Mouse (Mus musculus) hindbrain, postnatal 0 days (tissue): ENCODE measurements at regions not wholly inside any gene's neighbourhood (a gene's known extent, or its start where the extent isn't known, plus 50 kb on each side); places are given as distances from the start of the nearest gene placed in this dataset.

Experiments used
- ATAC-seq: fragments of 200-750 bp; cut with Nextera tagmentation; 2 replicates; pipeline ENCODE4 v1.8.0; 2017; ENCODE audit warnings: mild to moderate bottlenecking, moderate TSS enrichment, moderate library complexity
- DNase-seq: peaks from one replicate; pipeline ENCODE4 v3.0.0-alpha.2; 2015; ENCODE audit warnings: low spot score
- H3K27ac ChIP-seq: fragments of 300-500 bp; sonication (generic); 2 replicates; pipeline ENCODE4 v1.5.1; 2014; ENCODE audit warnings: mild to moderate bottlenecking
- H3K27me3 ChIP-seq: fragments of 300-500 bp; sonication (generic); 2 replicates; pipeline ENCODE4 v1.6.1; 2014; ENCODE audit warnings: low read length, mixed read lengths; ENCODE audit not compliant: insufficient read depth
- H3K36me3 ChIP-seq: fragments of 300-500 bp; sonication (generic); 2 replicates; pipeline ENCODE4 v1.6.1; 2014; ENCODE audit warnings: low read length, mixed read lengths; ENCODE audit not compliant: insufficient read depth
- H3K4me1 ChIP-seq: fragments of 300-500 bp; sonication (generic); 2 replicates; pipeline ENCODE4 v1.6.1; 2014; ENCODE audit warnings: antibody characterized with exemption, low read length, mixed read lengths; ENCODE audit not compliant: insufficient read depth
- H3K4me2 ChIP-seq: fragments of 300-500 bp; sonication (generic); 2 replicates; pipeline ENCODE4 v1.6.1; 2014; ENCODE audit warnings: low read depth, mild to moderate bottlenecking, low read length, moderate library complexity, mixed read lengths
- H3K4me3 ChIP-seq: fragments of 300-500 bp; sonication (generic); 2 replicates; pipeline ENCODE4 v1.5.1; 2014; ENCODE audit warnings: low read length
- H3K9ac ChIP-seq: fragments of 300-500 bp; sonication (generic); replicated peaks from 2 replicates; pipeline ENCODE4 v1.6.1; 2014; ENCODE audit warnings: mild to moderate bottlenecking, low read length, moderate library complexity, mixed read lengths
- H3K9me3 ChIP-seq: fragments of 300-500 bp; sonication (generic); 2 replicates; pipeline ENCODE4 v1.6.1; 2016; ENCODE audit warnings: low read length, mixed read lengths
- CTCF ChIP-seq: IDR thresholded peaks from 2 replicates; pipeline ENCODE4 v1.5.1; 2016; ENCODE audit warnings: antibody characterized with exemption, control low read depth, low read depth
- WGBS: fragments of 180-500 bp; shearing (Covaris S2); extraction: QIAGEN DNeasy Blood & Tissue Kit; methylation state at CpG from one replicate; pipeline ENCODE4 v1.1.7; 2014; 5-methylcytosine and 5-hydroxymethylcytosine counted together

DNA sequence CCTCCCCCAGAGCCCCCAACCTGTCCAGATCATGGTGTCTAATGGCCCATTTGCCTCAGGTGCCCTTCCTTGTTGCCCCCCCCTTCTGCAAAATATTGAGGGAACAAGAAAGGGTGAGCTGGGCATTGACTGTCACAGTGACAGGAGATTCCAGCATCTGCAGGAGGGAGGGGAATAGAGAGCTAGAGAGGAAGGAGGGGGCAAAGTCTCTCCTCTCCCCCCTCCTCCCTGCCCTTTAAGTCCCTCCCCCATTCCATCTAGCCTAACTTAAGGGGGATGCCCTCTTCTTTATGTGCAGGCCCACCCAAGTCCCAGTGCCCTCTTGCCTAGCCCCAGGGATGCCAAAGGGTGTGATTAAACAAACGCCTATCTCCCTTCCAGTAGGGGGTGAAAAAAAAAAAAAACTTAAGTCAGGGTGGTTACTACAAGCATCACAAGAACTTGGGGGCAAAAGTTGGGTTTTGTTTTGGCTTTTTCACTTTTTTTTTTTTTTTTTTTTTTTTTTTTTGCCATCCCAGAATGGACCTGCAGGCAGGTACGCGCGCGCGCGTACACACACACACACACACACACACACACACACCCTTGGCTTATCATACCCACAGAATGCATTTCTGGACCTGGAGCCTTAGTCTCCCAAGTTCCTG, 84.8 kb upstream of the Hsd17b12 start:
- 2% methylated on average over 7 of the region's 7 CpGs for WGBS

DNA sequence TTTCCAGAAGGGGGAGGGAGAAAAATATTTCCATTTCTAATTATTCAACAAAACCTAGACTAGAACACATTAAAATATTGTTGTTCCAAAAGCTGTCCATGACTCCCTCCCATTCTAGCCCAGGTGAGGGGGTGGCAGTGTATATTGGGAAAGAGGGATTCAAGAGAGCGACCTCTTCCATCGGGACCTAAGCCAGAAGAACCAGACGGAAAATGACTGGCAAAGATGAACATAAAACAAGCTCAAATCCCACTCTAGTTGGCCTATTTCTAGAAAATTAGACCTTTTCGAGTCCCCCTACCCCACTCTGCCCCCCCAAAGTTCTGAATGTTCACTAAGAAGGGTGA, 84.3 kb upstream of the Hsd17b12 start:
- no peak for DNase-seq
- Histone ChIP-seq H3K4me1 (peaks cover 8% of the 10 kb centered on the region), H3K27ac (no peak overlapping the region), H3K4me2 (peak overlapping the region; percentile 84), H3K9ac (no peak overlapping the region; the same call in 1 of the 2 replicates), H3K36me3 (no peaks in the 10 kb centered on the region), H3K4me3 (peak overlapping the region; percentile 55), H3K9me3 (no peaks in the 10 kb centered on the region), H3K27me3 (peaks cover 46% of the 10 kb centered on the region)
- 6% methylated on average over 4 of the region's 4 CpGs for WGBS
- TF ChIP-seq CTCF: no peak
- no peak for ATAC-seq

More for the DNA sequence above, 84.8 kb upstream of the Hsd17b12 start:
- H3K4me2 ChIP-seq: peak overlapping the region; percentile 84
- H3K27ac ChIP-seq: no peak overlapping the region
- H3K4me1 ChIP-seq: peaks cover 9% of the 10 kb centered on the region
- H3K9ac ChIP-seq: no peak overlapping the region
- no peak for TF ChIP-seq CTCF
- no peaks in the 10 kb centered on the region for H3K9me3 ChIP-seq
- ATAC-seq (no peak), DNase-seq (no peak)
- peak overlapping the region; percentile 55 for H3K4me3 ChIP-seq
- peaks cover 46% of the 10 kb centered on the region for H3K27me3 ChIP-seq
- H3K36me3 ChIP-seq: no peaks in the 10 kb centered on the region

DNA sequence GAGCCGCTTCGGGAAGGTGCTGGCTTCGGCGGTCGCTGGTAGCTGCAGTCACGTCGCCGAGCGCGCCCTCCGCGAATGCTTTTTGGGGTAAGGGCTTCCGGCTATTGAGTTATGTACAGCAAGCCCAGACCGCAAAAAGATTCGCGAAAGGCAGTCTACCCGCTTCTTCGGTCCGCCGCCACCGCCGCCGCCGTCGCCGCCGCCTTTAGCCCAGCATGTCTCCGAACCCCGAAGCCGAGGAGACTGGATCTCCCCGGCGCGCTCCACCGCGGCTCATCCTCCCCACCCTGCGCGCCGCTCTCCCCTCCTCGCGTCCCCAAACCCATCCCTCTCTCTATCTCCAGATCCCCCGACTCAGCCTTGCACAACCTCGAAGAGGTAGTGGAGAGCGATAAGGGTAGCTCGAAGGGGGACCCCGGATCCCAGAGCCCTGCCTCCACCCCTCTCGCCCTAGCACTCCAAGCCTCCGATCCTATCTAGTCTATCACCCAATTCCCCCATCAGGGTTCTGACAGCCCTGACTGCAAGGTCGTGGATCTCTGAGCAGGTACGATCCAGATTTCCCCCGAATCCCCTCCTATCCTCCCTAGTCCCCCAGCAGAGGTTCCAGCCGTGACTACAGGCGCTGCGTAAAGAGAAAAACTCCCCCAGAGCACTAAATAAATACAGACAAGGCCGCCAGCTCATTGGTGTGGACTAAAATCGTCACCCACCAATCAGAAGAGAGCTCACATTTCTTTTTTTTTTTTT, 83.7 kb upstream of the Hsd17b12 start:
- peak; percentile 82 for DNase-seq
- peaks cover 6% of the 10 kb centered on the region for H3K4me1 ChIP-seq
- under 1% methylated on average over 55 of the region's 55 CpGs for WGBS

DNA sequence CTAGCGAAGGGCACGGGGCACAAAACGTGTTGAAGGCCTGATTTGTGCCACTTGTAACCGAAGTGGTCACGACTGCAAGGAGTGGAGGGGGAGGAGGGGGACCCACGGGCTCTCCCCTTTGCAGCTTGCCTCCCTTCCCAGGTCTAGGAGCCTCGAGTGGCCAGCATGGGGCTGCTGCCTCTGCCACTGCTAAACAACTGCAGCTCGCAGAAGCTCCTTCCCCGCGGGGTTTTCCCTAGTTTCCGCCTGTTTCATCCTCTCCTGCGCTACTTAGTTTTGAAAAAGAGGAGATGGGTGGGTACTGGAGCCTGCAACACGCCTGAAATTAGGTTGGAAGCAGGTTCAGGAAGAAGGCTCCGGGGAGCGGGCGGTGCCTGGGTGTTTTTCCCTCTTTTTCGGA, 82.6 kb upstream of the Hsd17b12 start:
- no peak for TF ChIP-seq CTCF
- no peak for DNase-seq
- peak overlapping the region; percentile 59; the same call in 1 of the 2 replicates for H3K9ac ChIP-seq

More for the DNA sequence above, 83.7 kb upstream of the Hsd17b12 start:
- peak overlapping the region; percentile 84 for H3K4me2 ChIP-seq
- peak; percentile 34 for ATAC-seq
- H3K36me3 ChIP-seq: no peaks in the 10 kb centered on the region
- H3K4me3 ChIP-seq: peak overlapping the region; percentile 55
- peak overlapping the region; percentile 59 for H3K9ac ChIP-seq
- H3K27ac ChIP-seq: peak overlapping the region; percentile 73; the same call in 1 of the 2 replicates
- peaks cover 46% of the 10 kb centered on the region for H3K27me3 ChIP-seq
- no peak for TF ChIP-seq CTCF
- no peaks in the 10 kb centered on the region for H3K9me3 ChIP-seq

DNA sequence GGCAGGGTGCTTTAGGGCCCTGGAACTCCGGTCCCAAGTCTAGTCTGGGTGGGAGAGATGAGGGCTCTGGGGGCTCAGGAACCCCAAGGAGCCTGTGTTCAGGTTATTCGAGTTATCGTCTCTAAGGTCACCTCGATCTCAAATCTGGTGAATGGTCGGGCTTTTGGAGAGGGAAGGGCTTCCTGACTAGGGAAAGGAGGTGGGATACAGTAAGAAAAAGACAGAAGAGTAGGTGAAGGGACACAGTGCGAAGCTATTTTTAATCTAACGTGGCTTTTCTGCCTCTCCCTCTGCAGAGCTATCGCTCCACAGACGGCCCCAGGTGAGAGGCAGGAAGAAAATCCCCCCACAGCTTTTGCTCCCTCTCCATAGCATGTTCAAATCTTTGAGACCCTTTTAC, 81.8 kb upstream of the Hsd17b12 start:
- Histone ChIP-seq H3K4me2 (peak overlapping the region; percentile 84), H3K36me3 (no peaks in the 10 kb centered on the region), H3K4me3 (no peak overlapping the region; the same call in 1 of the 2 replicates), H3K9ac (no peak overlapping the region), H3K9me3 (no peaks in the 10 kb centered on the region), H3K4me1 (peaks cover 3% of the 10 kb centered on the region), H3K27me3 (peaks cover 46% of the 10 kb centered on the region), H3K27ac (no peak overlapping the region)
- 16% methylated on average over 9 of the region's 9 CpGs for WGBS
- TF ChIP-seq CTCF: no peak
- ATAC-seq (no peak), DNase-seq (no peak)

More for the DNA sequence above, 82.6 kb upstream of the Hsd17b12 start:
- Histone ChIP-seq H3K27me3 (peaks cover 46% of the 10 kb centered on the region), H3K4me3 (peak overlapping the region; percentile 55), H3K36me3 (no peaks in the 10 kb centered on the region), H3K27ac (no peak overlapping the region), H3K9me3 (no peaks in the 10 kb centered on the region), H3K4me2 (peak overlapping the region; percentile 84), H3K4me1 (peaks cover 3% of the 10 kb centered on the region)
- no peak for ATAC-seq
- 5% methylated on average over 17 of the region's 17 CpGs for WGBS

DNA sequence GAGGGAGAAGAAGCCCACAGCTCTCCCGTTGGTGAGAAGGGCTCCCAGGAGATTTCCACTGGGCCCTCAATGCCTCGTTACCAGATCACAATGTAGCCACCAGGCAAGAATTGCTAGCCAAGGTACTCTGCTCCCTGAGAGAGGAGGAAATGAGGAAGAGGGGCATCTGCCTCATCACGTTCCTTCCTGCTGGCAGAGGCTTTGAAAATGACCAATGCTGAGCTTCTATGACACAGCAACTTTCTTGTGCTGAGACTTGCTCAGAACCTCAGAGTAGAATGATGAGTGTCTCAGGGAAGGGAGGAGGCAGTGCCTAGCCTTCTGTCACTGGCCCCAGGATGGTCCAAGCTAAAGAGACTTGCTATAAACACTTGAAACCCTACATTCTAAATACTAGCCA, 78.7 kb upstream of the Hsd17b12 start:
- TF ChIP-seq CTCF: no peak
- Histone ChIP-seq H3K4me2 (no peak overlapping the region), H3K27ac (no peak overlapping the region), H3K4me3 (no peak overlapping the region), H3K9ac (no peak overlapping the region), H3K36me3 (no peaks in the 10 kb centered on the region), H3K4me1 (peaks cover 3% of the 10 kb centered on the region; the same call in 1 of the 2 replicates), H3K9me3 (no peaks in the 10 kb centered on the region), H3K27me3 (peaks cover 26% of the 10 kb centered on the region)
- DNase-seq (no peak), ATAC-seq (no peak)
- 52% methylated on average over 3 of the region's 3 CpGs for WGBS

DNA sequence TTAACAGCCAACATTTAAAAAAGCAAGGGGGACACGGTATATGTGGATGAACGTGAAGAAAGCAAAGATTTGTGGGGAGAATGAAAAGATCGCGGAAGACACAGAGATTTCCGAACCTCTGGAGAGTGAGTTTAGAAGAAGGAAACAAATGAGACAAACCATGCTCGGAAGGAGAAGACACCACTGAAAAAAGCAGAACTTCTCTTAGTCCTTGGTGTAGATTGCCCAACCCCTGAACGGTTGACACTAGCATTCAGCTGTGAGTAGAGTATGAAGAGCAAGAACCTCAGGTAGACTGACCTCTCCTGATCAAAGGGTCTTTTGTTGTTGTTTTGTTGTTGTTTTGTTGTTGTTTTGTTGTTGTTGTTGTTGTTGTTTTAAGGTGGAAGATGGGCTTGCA, 75.8 kb upstream of the Hsd17b12 start:
- DNase-seq (no peak), ATAC-seq (no peak)
- H3K9ac ChIP-seq: no peak overlapping the region
- no peak overlapping the region for H3K27ac ChIP-seq
- H3K9me3 ChIP-seq: no peaks in the 10 kb centered on the region
- no peak for TF ChIP-seq CTCF
- H3K4me2 ChIP-seq: no peak overlapping the region
- 89% methylated on average over 7 of the region's 7 CpGs for WGBS
- no peaks in the 10 kb centered on the region for H3K36me3 ChIP-seq
- no peaks in the 10 kb centered on the region for H3K4me1 ChIP-seq
- H3K27me3 ChIP-seq: peaks cover 10% of the 10 kb centered on the region
- no peak overlapping the region for H3K4me3 ChIP-seq
